Mouse (Mus musculus): ENCODE measurements at regions not wholly inside any gene's neighbourhood (a gene's known extent, or its start where the extent isn't known, plus 50 kb on each side); places are given as distances from the start of the nearest gene placed in this dataset.

DNA sequence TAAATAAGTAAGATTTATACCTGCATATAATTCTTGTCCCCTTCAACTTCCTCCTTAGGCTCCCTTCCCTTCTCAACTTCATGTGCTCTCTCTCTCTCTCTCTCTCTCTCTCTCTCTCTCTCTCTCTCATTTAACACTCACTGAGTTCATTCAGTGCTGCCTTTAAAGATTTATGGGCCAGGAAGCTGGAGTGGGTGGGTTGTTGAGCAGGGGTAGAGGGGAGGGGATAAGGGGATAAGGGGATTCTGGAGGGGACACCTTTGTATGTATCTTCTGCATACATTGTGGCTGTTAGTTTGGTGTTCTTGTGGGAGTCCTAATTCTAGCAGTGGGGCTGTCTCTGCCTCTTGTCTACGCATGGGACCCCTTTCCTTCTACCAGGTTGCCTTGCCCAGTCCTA is 138.3 kb downstream of the Otol1 start:
- Histone ChIP-seq H3K4me3 (no peak overlapping the region), H3K4me1 (peaks cover 6% of the 10 kb centered on the region), H3K27ac (peak overlapping the region; percentile 46; the same call in 1 of the 2 replicates), H3K27me3 (ENCODE audit: low read depth, poor library complexity, severe bottlenecking) (no peaks in the 10 kb centered on the region), H3K9me3 (replicated peaks) (no peaks in the 10 kb centered on the region), H3K36me3 (no peaks in the 10 kb centered on the region)
- DNase-seq (ENCODE audit: low spot score), result no peak
- 77% methylated on average over 1 of the region's 1 CpGs for WGBS

DNA sequence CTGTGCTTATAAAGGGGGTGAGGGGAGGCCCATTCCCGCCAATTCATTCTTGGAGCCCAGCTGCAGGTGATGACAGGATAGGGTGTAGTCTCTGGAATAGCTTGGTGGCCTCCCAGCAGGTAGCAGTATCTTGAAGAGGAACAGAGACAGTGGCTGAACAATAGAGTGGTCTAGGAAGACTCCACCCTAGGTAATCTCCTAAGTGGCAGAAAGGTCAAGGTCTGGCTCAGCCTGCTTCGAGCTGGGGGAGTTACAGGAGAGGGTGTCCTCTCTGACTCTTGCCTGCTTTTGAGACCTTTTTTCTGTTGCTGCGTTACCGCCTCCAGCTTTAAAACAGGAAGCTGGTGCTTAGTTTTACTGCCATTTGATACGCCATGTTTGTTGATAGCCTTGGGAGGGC is 143.7 kb downstream of the Otol1 start:
- no peaks in the 10 kb centered on the region; the same call in 1 of the 2 replicates for H3K4me1 ChIP-seq
- no peaks in the 10 kb centered on the region for H3K27me3 ChIP-seq (ENCODE audit: low read depth, poor library complexity, severe bottlenecking)
- H3K4me3 ChIP-seq, result no peak overlapping the region
- H3K27ac ChIP-seq, result no peak overlapping the region
- 74% methylated on average over 5 of the region's 5 CpGs for WGBS
- no peaks in the 10 kb centered on the region for H3K36me3 ChIP-seq
- H3K9me3 ChIP-seq (replicated peaks), result no peaks in the 10 kb centered on the region
- no peak for DNase-seq (ENCODE audit: low spot score)

DNA sequence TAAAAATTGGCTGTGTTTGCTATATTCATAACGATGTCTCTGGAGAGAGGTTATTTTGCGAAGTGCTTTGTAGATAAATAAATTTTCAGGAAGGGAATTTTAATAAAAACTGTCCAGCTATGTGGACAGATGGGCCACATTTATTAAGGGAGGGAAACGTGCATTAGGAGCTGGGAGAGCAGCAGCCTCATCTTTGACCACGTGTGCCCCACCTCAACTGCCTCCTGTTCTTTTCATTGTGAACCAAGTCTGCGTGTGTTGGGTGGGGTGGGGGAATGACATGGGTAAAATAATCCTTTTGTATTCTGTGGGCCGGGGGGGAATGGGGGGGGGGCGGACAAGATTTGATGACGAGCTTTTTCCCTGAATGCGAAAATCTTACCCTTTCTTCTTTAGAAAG is 152.6 kb downstream of the Otol1 start:
- Histone ChIP-seq H3K36me3 (no peaks in the 10 kb centered on the region), H3K4me1 (no peaks in the 10 kb centered on the region), H3K9me3 (replicated peaks) (no peaks in the 10 kb centered on the region), H3K27me3 (ENCODE audit: low read depth, poor library complexity, severe bottlenecking) (no peaks in the 10 kb centered on the region), H3K27ac (no peak overlapping the region), H3K4me3 (no peak overlapping the region)
- DNase-seq (ENCODE audit: low spot score), result no peak
- WGBS, result 91% methylated on average over 9 of the region's 9 CpGs

DNA sequence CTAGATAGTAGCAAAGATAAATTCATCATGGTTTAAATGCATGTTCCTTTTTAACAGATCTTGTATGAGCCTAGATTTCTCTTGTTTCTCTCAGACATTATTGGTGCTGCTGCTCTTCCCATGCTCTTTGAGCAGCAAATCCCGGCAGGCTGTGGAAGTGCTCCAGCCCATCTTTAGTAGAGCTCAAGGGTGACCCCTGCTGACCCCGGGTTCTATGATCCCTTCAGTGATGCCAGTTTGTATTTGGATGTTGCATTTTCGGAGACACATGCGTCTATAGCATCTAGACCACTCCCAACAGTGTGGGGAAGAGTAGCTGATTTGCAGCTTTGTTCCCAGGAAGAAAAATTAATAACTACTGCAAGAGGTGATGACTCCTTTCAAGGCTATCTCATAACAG is 164.3 kb downstream of the Otol1 start:
- no peaks in the 10 kb centered on the region for H3K27me3 ChIP-seq (ENCODE audit: low read depth, poor library complexity, severe bottlenecking)
- H3K9me3 ChIP-seq (replicated peaks), result no peaks in the 10 kb centered on the region
- no peak overlapping the region for H3K4me3 ChIP-seq
- no peaks in the 10 kb centered on the region for H3K36me3 ChIP-seq
- no peaks in the 10 kb centered on the region for H3K4me1 ChIP-seq
- no peak for DNase-seq (ENCODE audit: low spot score)
- no peak overlapping the region for H3K27ac ChIP-seq
- 48% methylated on average over 4 of the region's 4 CpGs for WGBS

DNA sequence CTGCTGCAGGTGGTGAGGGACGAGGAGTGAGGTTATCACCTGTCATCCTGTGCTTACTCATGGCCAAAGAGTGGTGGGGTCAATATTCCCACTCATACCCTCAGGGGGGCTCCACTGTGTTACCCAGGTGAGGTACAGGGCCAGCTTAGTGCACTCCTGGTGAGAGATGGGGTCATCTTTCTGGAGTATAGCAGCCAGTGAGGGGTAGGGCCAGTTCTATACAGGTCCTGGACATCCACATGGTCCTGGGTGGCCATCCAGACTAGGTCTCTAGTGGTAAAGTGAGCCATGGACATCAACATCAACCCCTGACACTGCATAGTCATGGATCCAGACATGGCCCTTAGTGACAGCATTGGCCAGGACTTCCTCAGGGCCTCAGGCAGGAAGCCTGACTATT is 169.0 kb downstream of the Otol1 start:
- H3K27me3 ChIP-seq (ENCODE audit: low read depth, poor library complexity, severe bottlenecking), result no peaks in the 10 kb centered on the region

DNA sequence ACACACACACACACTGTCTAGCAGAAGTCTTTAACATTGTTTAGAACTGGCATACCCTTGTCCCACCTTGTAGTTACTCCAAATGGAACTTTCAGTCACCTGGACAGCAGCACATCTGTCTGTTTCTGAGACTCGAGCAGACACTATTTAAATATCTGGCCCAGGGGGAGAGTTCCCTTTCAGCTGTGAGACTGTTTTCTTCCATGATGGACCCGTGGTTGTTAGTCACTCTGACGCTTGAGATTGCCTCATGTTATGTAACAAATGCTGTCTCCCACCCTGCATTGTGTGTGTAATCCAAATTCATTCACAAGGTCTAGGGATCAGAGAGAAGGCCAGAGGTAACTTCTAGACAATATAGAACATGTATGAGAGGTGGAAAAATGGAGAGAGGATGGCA is 174.2 kb downstream of the Otol1 start:
- no peaks in the 10 kb centered on the region for H3K27me3 ChIP-seq (ENCODE audit: low read depth, poor library complexity, severe bottlenecking)
- H3K9me3 ChIP-seq (replicated peaks), result no peaks in the 10 kb centered on the region
- H3K4me1 ChIP-seq, result no peaks in the 10 kb centered on the region
- 82% methylated on average over 3 of the region's 3 CpGs for WGBS
- no peak for DNase-seq (ENCODE audit: low spot score)
- H3K4me3 ChIP-seq, result no peak overlapping the region
- H3K36me3 ChIP-seq, result no peaks in the 10 kb centered on the region
- H3K27ac ChIP-seq, result no peak overlapping the region

More for the DNA sequence above, 169.0 kb downstream of the Otol1 start:
- 85% methylated on average over 1 of the region's 1 CpGs for WGBS
- Histone ChIP-seq H3K4me3 (no peak overlapping the region), H3K27ac (no peak overlapping the region), H3K9me3 (replicated peaks) (no peaks in the 10 kb centered on the region), H3K36me3 (no peaks in the 10 kb centered on the region), H3K4me1 (no peaks in the 10 kb centered on the region)
- no peak for DNase-seq (ENCODE audit: low spot score)

DNA sequence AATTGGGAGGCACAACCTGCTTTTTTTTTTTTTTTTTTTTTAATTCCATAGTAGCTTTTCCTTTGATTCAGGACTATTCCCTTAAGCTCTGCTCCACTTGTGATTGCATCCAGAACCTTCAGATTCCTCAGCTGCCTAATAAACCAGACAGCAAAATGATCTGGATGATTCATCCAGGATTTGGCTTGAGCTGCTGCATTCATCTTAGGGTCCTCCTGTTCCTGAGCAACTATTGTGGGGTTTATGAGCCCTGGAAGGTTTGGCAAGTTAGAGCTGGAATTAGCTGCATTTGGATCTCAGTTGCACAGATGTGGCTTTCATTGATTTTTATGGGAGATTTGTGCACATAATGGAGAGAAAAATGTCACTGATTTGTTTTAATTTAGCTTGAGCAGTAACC is 183.3 kb downstream of the Otol1 start:
- DNase-seq (ENCODE audit: low spot score), result no peak
- no peaks in the 10 kb centered on the region for H3K27me3 ChIP-seq (ENCODE audit: low read depth, poor library complexity, severe bottlenecking)
- no peak overlapping the region for H3K27ac ChIP-seq
- H3K4me3 ChIP-seq, result no peak overlapping the region
- H3K4me1 ChIP-seq, result no peaks in the 10 kb centered on the region
- no peaks in the 10 kb centered on the region for H3K9me3 ChIP-seq (replicated peaks)
- H3K36me3 ChIP-seq, result no peaks in the 10 kb centered on the region

DNA sequence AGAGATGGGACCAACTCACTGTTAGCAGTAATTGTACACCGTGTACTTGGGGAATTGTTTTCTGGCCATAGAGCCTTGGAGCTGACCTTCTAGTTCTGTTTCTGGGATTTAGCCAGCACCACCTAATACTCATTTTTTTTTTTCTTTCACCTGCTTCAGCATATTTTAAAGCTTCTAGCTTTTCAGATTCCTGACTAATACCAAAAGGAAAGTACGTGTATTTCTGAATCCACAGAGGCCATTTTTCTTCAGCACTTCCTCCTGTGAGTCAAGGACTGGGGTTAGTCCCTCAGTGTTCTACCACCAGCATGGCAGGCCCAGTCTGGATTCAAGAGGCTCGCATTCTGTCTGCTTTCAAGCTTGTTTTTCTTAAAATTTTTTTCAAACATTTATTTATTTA is 189.3 kb downstream of the Otol1 start:
- Histone ChIP-seq H3K4me1 (no peaks in the 10 kb centered on the region), H3K9me3 (replicated peaks) (no peaks in the 10 kb centered on the region), H3K27ac (no peak overlapping the region), H3K27me3 (ENCODE audit: low read depth, poor library complexity, severe bottlenecking) (no peaks in the 10 kb centered on the region), H3K4me3 (no peak overlapping the region), H3K36me3 (no peaks in the 10 kb centered on the region)
- no peak for DNase-seq (ENCODE audit: low spot score)
- WGBS, result 88% methylated on average over 3 of the region's 3 CpGs

DNA sequence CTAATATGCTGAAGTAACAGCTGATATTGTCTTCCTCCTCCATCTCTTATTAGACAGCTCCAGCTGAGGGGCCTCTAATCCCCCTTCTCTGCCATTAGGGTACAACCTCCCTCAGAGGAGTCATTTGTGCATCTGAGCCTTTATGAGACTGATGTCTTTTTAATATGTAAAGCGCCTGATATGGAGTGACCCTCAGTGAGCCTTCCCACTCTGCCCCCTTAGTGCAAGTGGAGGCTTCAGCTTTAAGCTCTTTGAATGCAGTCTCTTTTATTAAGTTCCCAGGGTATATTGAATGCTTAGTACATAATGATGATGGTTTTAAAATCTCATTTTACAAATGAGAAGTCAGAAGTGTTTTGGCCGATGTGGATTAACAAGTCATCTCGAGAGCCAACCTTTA is 191.5 kb downstream of the Otol1 start:
- Histone ChIP-seq H3K4me1 (no peaks in the 10 kb centered on the region), H3K9me3 (replicated peaks) (no peaks in the 10 kb centered on the region), H3K36me3 (no peaks in the 10 kb centered on the region), H3K27me3 (ENCODE audit: low read depth, poor library complexity, severe bottlenecking) (no peaks in the 10 kb centered on the region), H3K4me3 (no peak overlapping the region), H3K27ac (no peak overlapping the region)
- DNase-seq (ENCODE audit: low spot score), result no peak
- WGBS, result 86% methylated on average over 3 of the region's 3 CpGs

DNA sequence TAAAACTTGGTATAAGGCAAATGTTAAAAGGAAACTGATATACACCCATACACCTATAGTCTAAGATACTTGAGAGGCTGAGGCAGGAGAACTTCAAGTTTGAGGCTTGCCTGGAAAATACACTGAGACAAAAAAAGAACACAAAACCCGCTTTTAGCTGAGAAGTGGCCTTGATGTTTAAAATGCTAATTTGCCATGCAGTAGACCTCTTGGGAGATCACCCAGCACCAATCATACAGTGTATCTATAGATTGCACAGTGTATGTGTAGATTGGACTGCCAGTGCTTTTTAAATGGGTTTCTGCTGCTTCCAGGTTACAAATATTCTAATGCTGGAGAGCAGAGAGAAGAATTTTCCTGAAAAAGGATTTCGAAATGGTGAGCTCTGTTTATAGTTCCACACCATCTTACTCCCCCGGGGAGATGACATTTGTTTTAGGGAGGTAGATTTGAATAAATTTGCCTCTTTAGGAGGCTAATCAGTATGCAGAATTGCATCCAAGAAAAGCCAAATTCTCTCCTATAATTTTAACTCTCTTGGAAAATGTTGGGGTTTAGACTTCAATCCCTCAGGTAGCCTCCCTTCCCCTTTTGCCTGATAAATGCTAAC is 194.0 kb downstream of the Otol1 start:
- Histone ChIP-seq H3K9me3 (replicated peaks) (no peaks in the 10 kb centered on the region), H3K27ac (no peak overlapping the region), H3K4me3 (no peak overlapping the region), H3K27me3 (ENCODE audit: low read depth, poor library complexity, severe bottlenecking) (no peaks in the 10 kb centered on the region), H3K36me3 (no peaks in the 10 kb centered on the region), H3K4me1 (no peaks in the 10 kb centered on the region)
- DNase-seq (ENCODE audit: low spot score), result no peak
- 82% methylated on average over 3 of the region's 3 CpGs for WGBS

DNA sequence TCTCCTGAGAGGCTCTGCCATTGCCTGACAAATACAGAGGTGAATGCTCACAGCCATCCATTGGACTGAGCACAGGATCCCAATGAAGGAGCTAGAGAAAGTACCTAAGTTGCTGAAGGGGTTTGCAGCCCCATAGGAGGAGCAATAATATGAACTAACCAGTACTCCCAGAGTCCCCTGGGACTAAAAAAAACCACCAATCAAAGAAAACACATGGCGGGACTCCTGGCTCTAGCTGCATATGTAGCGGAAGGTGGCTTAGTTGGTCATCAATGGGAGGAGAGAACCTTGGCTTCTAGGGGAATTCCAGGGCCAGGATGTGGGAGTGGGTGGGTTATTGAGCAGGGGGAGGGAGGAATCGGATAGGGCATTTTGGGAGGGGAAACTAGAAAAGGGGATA is 207.8 kb downstream of the Otol1 start:
- DNase-seq (ENCODE audit: low spot score), result no peak
- H3K9me3 ChIP-seq (replicated peaks), result no peaks in the 10 kb centered on the region
- 94% methylated on average over 3 of the region's 3 CpGs for WGBS
- no peak overlapping the region for H3K27ac ChIP-seq
- H3K27me3 ChIP-seq (ENCODE audit: low read depth, poor library complexity, severe bottlenecking), result no peaks in the 10 kb centered on the region
- no peak overlapping the region for H3K4me3 ChIP-seq
- H3K4me1 ChIP-seq, result no peaks in the 10 kb centered on the region
- no peaks in the 10 kb centered on the region for H3K36me3 ChIP-seq

DNA sequence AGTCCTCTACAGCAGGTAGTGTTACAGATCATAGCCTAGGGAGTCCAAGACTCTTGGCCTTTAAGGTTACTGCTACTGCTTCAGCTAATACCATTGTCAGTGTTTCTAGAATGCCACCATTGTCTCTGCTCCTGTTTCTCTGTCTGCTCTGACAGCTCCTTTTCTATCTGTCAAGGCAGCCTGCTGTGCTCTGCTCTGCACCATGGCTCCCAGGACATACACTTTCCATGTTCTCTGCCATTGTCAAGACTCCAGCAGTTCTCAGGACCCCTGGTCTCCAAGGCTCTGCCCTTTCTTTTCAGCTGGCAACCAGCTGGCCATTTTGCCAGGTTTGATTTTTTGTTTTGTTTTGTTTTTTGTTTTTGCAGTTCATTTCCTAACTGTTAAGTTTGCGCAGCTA is 208.7 kb downstream of the Otol1 start:
- Histone ChIP-seq H3K9me3 (replicated peaks) (no peaks in the 10 kb centered on the region), H3K36me3 (no peaks in the 10 kb centered on the region), H3K27ac (no peak overlapping the region), H3K4me3 (no peak overlapping the region), H3K4me1 (no peaks in the 10 kb centered on the region), H3K27me3 (ENCODE audit: low read depth, poor library complexity, severe bottlenecking) (no peaks in the 10 kb centered on the region)
- DNase-seq (ENCODE audit: low spot score), result no peak
- WGBS, result 89% methylated on average over 1 of the region's 1 CpGs

DNA sequence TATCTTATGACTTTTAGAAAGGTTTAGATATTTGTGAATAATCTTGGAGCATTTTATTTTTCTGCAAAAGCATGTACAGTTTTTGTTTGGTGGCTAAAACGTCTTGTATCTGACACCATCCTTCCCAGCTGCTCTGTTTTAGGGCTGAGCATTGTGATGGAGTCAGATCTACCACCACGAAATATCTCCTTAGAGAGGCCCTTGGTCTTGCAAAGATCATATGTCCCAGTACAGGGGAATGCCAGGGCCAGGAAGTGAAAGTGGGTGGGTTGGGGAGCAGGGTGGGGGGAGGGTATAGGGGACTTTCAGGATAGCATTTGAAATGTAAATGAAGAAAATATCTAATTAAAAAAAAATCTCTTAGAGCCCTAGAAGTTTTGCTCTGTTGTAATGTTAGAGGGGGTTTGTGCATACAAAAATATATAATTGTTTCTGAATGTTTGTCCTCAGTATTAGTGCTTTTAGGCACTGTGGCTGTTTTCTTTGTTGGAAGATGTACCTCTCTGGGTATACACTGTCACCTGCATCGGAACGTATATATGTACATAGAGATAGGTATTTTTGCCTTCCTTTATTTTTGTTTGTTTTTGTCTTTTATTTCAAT is 211.4 kb downstream of the Otol1 start:
- H3K36me3 ChIP-seq, result no peaks in the 10 kb centered on the region
- no peak overlapping the region for H3K27ac ChIP-seq
- 87% methylated on average over 4 of the region's 4 CpGs for WGBS
- H3K4me1 ChIP-seq, result no peaks in the 10 kb centered on the region
- H3K9me3 ChIP-seq (replicated peaks), result no peaks in the 10 kb centered on the region
- H3K27me3 ChIP-seq (ENCODE audit: low read depth, poor library complexity, severe bottlenecking), result no peaks in the 10 kb centered on the region
- no peak overlapping the region for H3K4me3 ChIP-seq
- no peak for DNase-seq (ENCODE audit: low spot score)

DNA sequence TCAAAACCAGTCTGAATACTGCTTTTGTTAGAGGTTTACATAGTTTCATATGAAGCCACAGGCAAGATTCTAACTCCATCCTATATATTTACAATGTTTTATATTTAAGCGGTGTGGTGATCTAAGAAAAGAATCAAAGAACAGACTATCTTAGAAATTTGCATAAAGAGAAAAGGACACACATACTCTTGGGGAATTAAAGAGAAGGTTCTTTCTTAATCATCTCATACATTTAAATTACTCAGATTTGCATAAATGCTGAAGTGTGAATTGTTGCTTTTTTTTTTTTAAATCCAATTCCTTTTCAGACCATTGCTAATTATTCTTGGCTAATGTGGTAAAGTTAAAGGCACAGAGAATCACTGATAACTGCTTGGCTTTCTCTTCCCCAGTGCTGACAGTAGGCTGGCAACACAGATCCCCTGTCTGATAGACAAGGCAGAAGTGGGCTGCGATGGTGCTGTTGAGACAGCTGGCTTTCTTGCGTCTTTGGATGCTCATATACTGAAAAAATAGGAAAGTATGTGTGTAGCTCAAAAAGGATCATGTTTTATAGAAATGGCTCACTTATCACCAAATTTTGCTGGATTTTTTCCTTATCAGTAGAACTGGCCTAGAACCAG is 216.1 kb downstream of the Otol1 start:
- no peak for DNase-seq (ENCODE audit: low spot score)
- Histone ChIP-seq H3K27me3 (ENCODE audit: low read depth, poor library complexity, severe bottlenecking) (no peaks in the 10 kb centered on the region), H3K27ac (no peak overlapping the region), H3K4me3 (no peak overlapping the region), H3K4me1 (no peaks in the 10 kb centered on the region), H3K36me3 (no peaks in the 10 kb centered on the region), H3K9me3 (replicated peaks) (no peaks in the 10 kb centered on the region)
- 88% methylated on average over 3 of the region's 3 CpGs for WGBS

All from limb, embryonic 10.5 days (tissue).